Mouse (Mus musculus): ENCODE measurements around the gene Fmc1.
"Not testable (repeated sequence)": the region's sequence is repeated elsewhere in the genome, so short reads cannot be mapped to it uniquely, and the experiment has no call there.

The Fmc1 gene

GRCm38 (mm10) chr6:38533428-38534405, at the start of gene Fmc1:
Gene Fmc1, plus strand, starts transcription at chr6:38533502.
- DNase-seq: peak; percentile 87 to 94

DNA sequence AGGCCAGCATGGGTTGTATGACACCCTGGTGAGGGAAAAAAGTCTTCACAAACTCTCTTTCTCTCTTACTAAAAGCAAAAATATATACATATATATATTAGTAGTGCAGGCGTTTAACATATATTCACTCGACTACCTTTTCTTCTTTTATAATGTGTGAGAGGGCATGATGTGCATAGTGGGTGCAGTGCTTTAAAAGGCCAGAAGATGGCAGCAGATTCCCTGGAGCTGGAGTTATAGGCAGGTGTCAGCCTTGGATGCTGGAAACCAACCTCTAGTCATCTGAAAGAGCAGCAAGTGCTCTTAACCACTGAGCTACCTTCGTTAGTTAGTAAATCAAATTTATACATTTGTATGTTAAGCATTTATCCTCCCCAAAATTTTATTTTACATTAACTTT, 40.8 kb upstream of the Fmc1 start:
- DNase-seq: peak; percentile 8 to 53

DNA sequence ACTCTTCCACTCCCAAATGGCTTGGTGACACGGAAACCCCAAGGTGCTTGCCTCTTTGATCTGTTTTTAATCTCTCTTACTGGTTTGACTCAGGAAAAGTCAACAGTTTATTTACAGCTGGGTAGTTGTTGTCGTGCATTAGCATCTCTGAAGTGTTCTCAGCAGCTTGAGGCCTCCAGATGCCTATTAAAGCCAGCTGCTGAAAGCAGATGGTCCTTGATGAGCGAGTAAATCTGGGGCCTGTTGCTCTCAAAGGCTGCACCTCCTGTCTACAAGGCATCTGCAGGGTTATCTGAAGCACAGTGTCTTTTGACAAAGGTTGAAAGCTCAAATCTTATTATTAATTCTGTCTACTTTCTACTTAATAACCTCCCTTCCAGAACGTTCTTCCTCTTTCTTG, 37.7 kb upstream of the Fmc1 start:
- no peak for DNase-seq

GRCm38 (mm10) chr6:38512096-38512495, 21.2 kb upstream of the Fmc1 start:
- no peak for DNase-seq

DNA sequence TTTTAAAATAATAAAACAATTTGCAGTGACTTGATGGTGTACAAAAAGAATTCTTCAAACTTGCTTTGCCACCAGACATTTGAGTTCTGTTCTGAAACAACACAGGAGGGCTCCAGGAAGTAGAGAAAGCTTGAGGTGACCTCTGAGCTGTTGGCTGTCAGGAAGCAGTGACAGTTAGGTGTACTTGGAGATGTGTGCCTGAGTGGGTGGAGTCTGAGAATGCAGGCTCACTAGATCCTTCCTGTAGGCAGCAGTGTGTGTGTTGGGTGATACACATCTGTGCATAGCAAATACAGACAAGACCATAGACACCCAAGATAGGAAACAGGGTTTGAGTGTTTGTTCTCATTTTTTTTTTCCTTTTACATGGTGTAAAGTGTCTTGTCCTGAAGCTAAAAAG, 20.5 kb upstream of the Fmc1 start:
- no peak for DNase-seq

DNA sequence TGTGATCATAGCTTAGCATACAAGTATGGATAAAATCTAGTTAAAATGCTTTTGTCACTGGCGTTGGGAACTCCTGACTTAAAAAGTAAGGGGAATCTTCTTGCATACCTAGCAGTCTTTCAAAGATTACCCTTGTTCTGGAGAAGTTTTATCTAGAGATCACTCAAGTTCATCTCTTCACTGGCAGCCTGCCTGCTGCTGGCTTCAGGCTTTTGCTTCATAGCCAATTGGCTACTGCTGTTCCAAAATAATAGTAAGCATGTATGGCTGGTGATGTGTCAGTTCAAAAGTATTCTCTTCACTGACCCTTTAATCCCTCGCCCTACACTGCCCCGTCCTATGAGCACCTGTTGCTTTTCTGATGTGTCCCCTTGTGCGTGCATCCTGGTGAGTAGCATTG, 18.1 kb upstream of the Fmc1 start:
- DNase-seq: no peak

GRCm38 (mm10) chr6:38523851-38524250, 9.5 kb upstream of the Fmc1 start:
- no peak for DNase-seq

- no peak for DNase-seq
Observed at GRCm38 (mm10) chr6:38531211-38531820, 2.0 kb upstream of the Fmc1 start.

DNA sequence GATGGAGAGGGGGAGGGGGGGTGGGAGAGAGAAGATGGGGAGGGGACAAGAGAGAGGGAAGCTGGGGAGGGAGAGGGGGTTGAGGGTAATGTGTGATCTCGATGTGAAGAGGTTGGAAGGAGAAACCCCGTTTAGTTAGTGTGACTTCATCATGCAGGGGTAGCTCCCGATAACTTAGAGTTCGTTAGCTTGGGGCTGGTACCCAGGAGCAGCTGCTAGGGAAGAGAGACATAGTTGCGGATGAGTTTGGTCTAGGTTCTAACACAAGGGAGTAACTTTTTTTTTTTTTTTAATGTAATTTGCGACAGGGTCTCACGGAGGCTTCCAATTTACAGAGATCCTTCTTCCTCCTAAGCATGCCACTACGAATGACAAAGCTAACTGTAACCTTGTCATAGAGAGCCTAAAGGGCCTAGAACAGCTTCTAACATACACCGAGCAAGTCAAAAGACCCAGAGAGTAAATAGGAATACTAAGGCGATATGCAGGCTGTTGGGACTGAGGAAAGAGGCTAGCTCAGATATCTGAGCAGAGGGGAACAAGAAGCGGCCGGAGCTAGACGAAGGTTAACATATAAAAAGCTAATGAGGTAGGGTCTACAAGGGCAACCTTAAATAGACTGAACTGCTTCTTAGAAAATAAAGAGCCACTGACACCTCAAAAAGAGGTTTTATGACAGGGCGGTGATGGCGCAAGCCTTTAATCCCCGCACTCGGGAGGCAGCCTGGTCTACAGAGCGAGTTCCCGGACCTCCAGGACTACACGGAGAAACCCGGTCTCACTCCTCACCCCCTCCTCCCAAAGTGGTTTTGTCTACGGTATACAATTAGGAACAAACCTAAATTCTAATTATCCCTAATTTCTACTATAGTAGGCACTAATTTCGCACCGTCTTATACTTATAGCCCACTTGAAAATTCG, 542 bp upstream of the Fmc1 start:
- peak; percentile 25 to 43 for DNase-seq

DNA sequence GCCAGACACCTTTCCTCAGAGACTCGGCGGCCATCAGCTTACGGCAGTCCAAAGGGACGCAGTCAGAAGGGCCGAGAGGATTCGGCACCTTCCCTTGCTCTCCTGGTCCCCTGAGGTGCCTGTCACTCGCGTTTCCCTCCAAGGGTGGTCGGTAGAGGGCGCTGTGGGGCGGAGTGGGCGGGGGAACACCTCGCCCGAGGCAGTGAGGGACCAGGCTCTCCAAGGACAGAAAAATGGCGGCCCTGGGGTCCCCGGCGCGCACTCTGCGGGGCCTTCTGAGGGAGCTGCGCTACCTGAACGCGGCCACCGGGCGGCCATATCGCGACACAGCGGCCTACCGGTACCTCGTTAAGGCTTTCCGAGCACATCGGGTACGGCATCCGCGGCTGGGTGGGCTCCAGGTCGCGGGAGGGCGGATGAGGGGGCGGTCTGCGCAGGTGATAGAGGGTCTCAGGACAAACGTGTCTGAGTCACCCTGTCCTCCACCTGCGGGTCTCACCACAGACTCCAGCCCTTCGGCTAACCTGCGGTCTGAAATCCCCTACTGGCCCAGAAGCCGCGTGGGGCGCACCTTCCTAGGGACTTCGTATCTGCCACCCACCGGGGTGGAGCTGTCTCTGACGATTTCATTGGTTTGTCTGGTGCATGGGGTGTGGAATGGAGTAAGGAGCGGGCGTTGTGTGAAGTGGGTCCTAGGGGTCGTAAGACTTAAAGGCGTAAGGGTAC, 1.5 kb downstream of the Fmc1 start:
- peak; percentile 97 to 99 for DNase-seq

- DNase-seq: no peak
Observed at GRCm38 (mm10) chr6:38535366-38535690, 2.0 kb downstream of the Fmc1 start.

GRCm38 (mm10) chr6:38535788-38536187, 2.5 kb downstream of the Fmc1 start:
- no peak for DNase-seq

GRCm38 (mm10) chr6:38544141-38544540, 10.8 kb downstream of the Fmc1 start:
- not testable (repeated sequence) for DNase-seq

- DNase-seq: not testable (repeated sequence)
Observed at GRCm38 (mm10) chr6:38547005-38547404, 13.7 kb downstream of the Fmc1 start.

- no peak for DNase-seq
Observed at GRCm38 (mm10) chr6:38547707-38548106, 14.4 kb downstream of the Fmc1 start.

DNA sequence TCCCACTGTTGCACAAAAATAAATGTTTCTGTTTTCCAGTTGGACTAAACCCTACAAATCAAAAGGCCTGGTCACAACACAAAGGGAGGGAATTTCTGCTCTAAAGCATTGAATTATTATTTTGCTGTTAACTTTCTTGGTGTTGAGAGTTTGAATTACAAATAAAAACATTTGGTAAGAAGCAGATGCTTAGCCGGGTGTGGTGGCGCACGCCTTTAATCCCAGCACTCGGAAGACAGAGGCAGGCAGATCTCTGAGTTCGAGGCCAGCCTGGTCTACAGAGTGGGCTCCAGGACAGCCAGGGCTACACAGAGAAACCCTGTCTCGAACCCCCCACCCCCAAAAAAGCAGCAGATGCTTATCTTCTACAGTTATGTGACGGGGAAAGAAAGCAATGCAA, 15.3 kb downstream of the Fmc1 start:
- DNase-seq: not testable (repeated sequence)

DNA sequence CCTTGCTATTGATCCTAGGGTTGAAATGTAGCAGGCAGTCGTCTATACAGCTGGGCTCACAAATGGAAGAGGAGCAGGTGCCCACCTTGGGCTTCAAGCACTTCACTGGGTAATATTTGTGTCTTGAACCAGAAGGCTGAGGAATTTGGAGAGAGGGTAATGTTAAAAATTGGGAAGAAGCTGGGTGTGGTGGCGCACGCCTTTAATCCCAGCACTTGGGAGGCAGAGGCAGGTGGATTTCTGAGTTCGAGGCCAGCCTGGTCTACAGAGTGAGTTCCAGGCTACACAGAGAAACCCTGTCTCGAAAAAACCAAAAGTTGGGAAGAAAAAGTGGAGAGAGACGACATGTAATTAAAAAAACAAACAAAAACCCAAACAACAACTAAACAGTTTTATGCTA, 16.5 kb downstream of the Fmc1 start:
- DNase-seq: not testable (repeated sequence)

- DNase-seq: peak in 1 of 2 experiments; percentile 63
Observed at GRCm38 (mm10) chr6:38550250-38551061, 17.2 kb downstream of the Fmc1 start.

DNA sequence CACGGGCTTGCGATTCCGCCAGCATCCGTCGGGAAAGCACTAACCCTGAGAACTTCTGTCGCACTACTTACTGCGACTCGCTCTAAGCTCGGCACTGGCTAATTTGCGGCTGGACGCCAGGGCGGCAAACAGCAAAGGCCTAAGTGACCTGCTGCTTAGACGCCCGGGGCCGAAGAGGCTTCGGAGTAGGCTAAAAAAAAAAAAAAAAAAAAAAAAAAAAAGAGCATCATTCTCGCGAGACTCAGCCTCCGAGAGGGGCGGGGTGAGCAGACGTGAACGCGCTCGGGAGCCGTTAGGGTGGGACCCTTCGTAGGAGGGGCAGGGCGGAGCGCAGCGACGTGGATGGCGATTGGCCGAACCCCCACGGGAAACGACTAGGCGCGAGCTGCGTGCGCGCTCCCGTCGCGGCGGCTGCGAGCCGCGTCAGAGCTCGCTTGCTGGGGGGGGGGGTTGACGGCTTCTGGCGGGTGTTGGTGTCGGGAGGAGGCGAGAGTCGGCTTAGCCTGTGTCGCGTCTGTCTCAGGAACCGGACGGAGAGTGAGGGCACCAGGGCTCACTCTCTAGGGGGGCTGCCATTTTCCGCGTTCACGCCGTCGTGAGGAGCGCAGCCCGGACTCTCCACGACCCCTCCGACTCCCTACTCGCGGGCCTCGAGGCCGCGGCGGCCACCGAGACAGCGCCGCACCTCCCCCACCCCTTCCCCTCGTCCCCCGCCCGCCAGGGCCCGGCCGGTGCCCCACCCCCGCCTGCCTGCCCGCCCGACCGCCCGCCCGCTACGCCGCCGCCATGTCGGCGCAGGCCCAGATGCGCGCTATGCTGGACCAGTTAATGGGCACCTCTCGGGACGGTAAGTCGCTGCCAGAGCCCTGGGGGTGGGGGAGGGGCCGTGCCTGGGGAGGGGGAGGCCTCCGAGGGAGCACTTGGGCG, 18.0 kb downstream of the Fmc1 start, which contains the start of gene Luc7l2:
Gene Luc7l2 (plus strand): TSS at position 273 of the 927 bp plus-strand sequence.
- peak; percentile 90 to 94 for DNase-seq

- DNase-seq: peak; percentile 93 to 95
Observed at GRCm38 (mm10) chr6:38551989-38552635, 18.8 kb downstream of the Fmc1 start.
